Mouse (Mus musculus) limb, embryonic 10.5 days (tissue): ENCODE measurements around the gene Aadacl2. TPM values are rescaled to one million over a fixed set of nuclear protein-coding genes. Genes with fewer than 3 reads are reported as not detected.

Experiments
- DNase-seq: peaks from one replicate; pipeline ENCODE4 v3.0.0-alpha.2; 2017; ENCODE audit warnings: low spot score
- H3K27ac ChIP-seq: fragments of 300-500 bp; sonication (generic); 2 replicates; pipeline ENCODE4 v1.5.1; 2016; ENCODE audit warnings: mild to moderate bottlenecking
- H3K27me3 ChIP-seq: fragments of 300-500 bp; sonication (generic); 2 replicates; pipeline ENCODE4 v1.6.1; 2016; ENCODE audit warnings: low read depth, mild to moderate bottlenecking; ENCODE audit not compliant: poor library complexity, severe bottlenecking
- H3K36me3 ChIP-seq: fragments of 300-500 bp; sonication (generic); 2 replicates; pipeline ENCODE4 v1.6.1; 2016; ENCODE audit warnings: mild to moderate bottlenecking, moderate library complexity
- H3K4me1 ChIP-seq: fragments of 300-500 bp; sonication (generic); 2 replicates; pipeline ENCODE4 v1.6.1; 2016
- H3K4me3 ChIP-seq: fragments of 300-500 bp; sonication (generic); 2 replicates; pipeline ENCODE4 v1.5.1; 2016; ENCODE audit warnings: mild to moderate bottlenecking, moderate library complexity
- H3K9me3 ChIP-seq: fragments of 300-500 bp; sonication (generic); replicated peaks from 2 replicates; pipeline ENCODE4 v1.6.1; 2016; ENCODE audit warnings: mild to moderate bottlenecking
- WGBS: fragments of 180-500 bp; shearing (Covaris S2); methylation state at CpG from one replicate; pipeline ENCODE4 v1.1.7; 2016; 5-methylcytosine and 5-hydroxymethylcytosine counted together
- polyA plus RNA-seq: library from polyadenylated mRNA; unstranded; fragments of >200 nt; fragmentation: Nextera tagmentation; extraction: Ambion mirVana; gene quantifications from 2 replicates; pipeline ENCODE4 v1.2.1, GENCODE M21; 2016

The Aadacl2 gene
- not detected in 2 replicates for polyA plus RNA-seq

GRCm38 (mm10) chr3:60006443-60006842 is at the start of gene Aadacl2:
Gene Aadacl2 (plus strand): TSS chr3:60006743.
- no peaks in the 10 kb centered on the region for H3K9me3 ChIP-seq
- DNase-seq = no peak
- H3K27ac ChIP-seq = no peak within 1 kb of the TSS
- H3K27me3 ChIP-seq = no peaks in the 10 kb centered on the region
- H3K4me3 ChIP-seq = no peak within 1 kb of the TSS
- H3K4me1 ChIP-seq = no peaks in the 10 kb centered on the region
- H3K36me3 ChIP-seq = no peaks in the 10 kb centered on the region
- 78% methylated on average over 1 of the region's 1 CpGs for WGBS

- H3K4me3 ChIP-seq = no peak overlapping the region
- no peak for DNase-seq
- H3K27me3 ChIP-seq = no peaks in the 10 kb centered on the region
- H3K27ac ChIP-seq = no peak overlapping the region
- 91% methylated on average over 5 of the region's 5 CpGs for WGBS
- H3K36me3 ChIP-seq = no peaks in the 10 kb centered on the region
- H3K9me3 ChIP-seq = no peaks in the 10 kb centered on the region
- H3K4me1 ChIP-seq = no peaks in the 10 kb centered on the region
These were observed 35.7 kb upstream of the Aadacl2 start for GRCm38 (mm10) chr3:59970891-59971290.

DNA sequence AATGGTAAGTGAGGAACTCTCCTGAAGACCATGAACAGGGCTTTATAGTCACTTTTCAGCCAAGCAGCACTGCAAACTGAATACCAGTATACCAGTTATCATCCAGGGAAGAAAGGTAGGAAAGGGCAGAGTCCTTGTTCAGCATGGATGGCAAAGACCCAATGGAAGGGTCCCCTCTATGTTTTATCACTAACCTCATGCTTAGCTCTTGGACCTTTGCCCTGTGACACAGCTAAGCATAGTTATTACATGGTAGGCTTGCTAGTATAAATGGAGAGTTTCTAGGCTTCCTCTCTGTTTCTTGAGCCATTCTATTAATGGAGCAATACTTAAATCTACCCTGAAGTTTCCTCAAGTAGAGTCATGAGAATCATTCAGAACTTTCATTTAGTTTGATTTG is 32.0 kb upstream of the Aadacl2 start:
- no peak for DNase-seq

GRCm38 (mm10) chr3:60003622-60004021 is 2.9 kb upstream of the Aadacl2 start:
- no peak for DNase-seq
- Histone ChIP-seq H3K27me3 (no peaks in the 10 kb centered on the region), H3K27ac (no peak overlapping the region), H3K4me3 (no peak overlapping the region), H3K36me3 (no peaks in the 10 kb centered on the region), H3K4me1 (no peaks in the 10 kb centered on the region), H3K9me3 (no peaks in the 10 kb centered on the region)

More for the DNA sequence above, 32.0 kb upstream of the Aadacl2 start:
- Histone ChIP-seq H3K4me3 (no peak overlapping the region), H3K27ac (no peak overlapping the region), H3K4me1 (no peaks in the 10 kb centered on the region), H3K27me3 (no peaks in the 10 kb centered on the region), H3K36me3 (no peaks in the 10 kb centered on the region), H3K9me3 (no peaks in the 10 kb centered on the region)

DNA sequence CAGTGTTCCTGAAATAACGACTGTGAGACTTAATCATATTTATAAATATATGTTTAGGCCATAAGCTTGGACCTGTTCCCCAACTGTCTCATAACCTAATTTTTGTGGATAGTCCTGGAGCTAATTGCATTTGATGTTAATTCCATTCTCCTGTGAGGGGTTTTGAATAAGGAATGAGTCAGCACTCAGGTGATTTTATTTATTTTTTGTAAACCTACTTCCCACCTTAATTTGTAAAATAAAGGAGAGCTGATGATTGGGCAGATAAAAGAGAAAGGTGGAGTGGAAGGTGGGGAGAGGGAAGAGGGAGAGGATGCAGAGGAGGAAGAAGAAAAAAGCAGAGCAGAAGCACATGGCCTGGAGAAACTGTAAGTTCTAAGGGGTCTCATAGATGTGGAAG is 18.9 kb downstream of the Aadacl2 start, which contains the start of gene Aadac:
TSS of gene Aadac (plus strand) at position 301 of the 400 bp plus-strand sequence.
- no peaks in the 10 kb centered on the region for H3K27me3 ChIP-seq
- WGBS = 81% methylated on average over 1 of the region's 1 CpGs
- DNase-seq = no peak
- H3K4me3 ChIP-seq = no peak within 1 kb of the TSS
- no peaks in the 10 kb centered on the region for H3K9me3 ChIP-seq
- H3K27ac ChIP-seq = no peak within 1 kb of the TSS
- no peaks in the 10 kb centered on the region for H3K36me3 ChIP-seq
- no peaks in the 10 kb centered on the region for H3K4me1 ChIP-seq

DNA sequence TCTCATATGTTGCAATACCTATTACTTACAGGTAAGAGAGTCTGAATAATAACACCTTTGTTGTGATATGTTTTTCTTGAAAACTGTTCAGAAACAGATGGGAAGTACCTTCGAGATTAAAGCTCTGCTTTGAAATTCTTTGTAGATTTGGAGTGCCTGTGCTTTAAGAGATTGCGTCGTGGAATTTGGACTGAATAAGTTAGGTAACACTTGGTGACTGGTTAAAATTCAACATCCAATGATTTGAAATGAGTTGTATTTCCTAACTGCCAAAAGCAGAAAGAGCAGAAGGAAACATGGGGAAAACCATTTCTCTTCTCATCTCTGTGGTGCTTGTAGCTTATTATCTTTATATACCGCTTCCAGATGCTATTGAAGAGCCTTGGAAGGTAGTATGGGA is 25.0 kb downstream of the Aadacl2 start:
- Histone ChIP-seq H3K27me3 (no peaks in the 10 kb centered on the region), H3K4me3 (no peak overlapping the region), H3K9me3 (no peaks in the 10 kb centered on the region), H3K27ac (no peak overlapping the region), H3K36me3 (no peaks in the 10 kb centered on the region), H3K4me1 (no peaks in the 10 kb centered on the region)
- DNase-seq = no peak
- 92% methylated on average over 4 of the region's 4 CpGs for WGBS

GRCm38 (mm10) chr3:60046221-60046913 is 39.8 kb downstream of the Aadacl2 start:
- Histone ChIP-seq H3K9me3 (no peaks in the 10 kb centered on the region), H3K27me3 (no peaks in the 10 kb centered on the region), H3K36me3 (no peaks in the 10 kb centered on the region), H3K4me3 (no peak overlapping the region), H3K27ac (no peak overlapping the region), H3K4me1 (no peaks in the 10 kb centered on the region)
- no peak for DNase-seq
- WGBS = 82% methylated on average over 3 of the region's 3 CpGs

GRCm38 (mm10) chr3:60053231-60053927 is 46.8 kb downstream of the Aadacl2 start:
- DNase-seq = no peak
- Histone ChIP-seq H3K4me1 (no peaks in the 10 kb centered on the region), H3K4me3 (no peak overlapping the region), H3K9me3 (no peaks in the 10 kb centered on the region), H3K27ac (no peak overlapping the region), H3K36me3 (no peaks in the 10 kb centered on the region), H3K27me3 (no peaks in the 10 kb centered on the region)
- WGBS = 84% methylated on average over 3 of the region's 3 CpGs

- Histone ChIP-seq H3K27ac (no peak overlapping the region), H3K4me1 (no peaks in the 10 kb centered on the region), H3K27me3 (no peaks in the 10 kb centered on the region), H3K9me3 (no peaks in the 10 kb centered on the region), H3K36me3 (no peaks in the 10 kb centered on the region), H3K4me3 (no peak overlapping the region)
- WGBS = 97% methylated on average over 2 of the region's 2 CpGs
- DNase-seq = no peak
These were observed 47.4 kb downstream of the Aadacl2 start for GRCm38 (mm10) chr3:60053931-60054330.

DNA sequence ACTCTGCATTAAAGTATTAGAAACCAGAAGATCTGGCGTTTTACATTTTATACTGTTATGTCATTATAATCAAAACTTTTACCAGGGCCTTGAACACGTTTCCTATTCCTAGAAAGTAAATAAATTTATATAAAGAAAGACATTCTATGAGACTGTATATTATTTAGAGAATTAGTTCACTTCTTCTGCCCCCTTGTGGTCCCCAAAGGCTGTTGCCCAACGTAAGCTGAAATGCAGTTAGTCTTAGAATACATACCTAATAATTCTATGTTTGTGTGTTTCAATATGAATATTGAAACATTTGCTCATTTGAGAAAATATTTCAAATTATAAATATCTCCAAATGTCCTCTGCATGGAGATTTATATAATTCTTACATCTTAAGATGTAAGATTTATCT is 49.9 kb downstream of the Aadacl2 start:
- 33% methylated on average over 3 of the region's 3 CpGs for WGBS
- Histone ChIP-seq H3K27me3 (no peaks in the 10 kb centered on the region), H3K4me3 (no peak overlapping the region), H3K4me1 (no peaks in the 10 kb centered on the region), H3K36me3 (no peaks in the 10 kb centered on the region), H3K9me3 (no peaks in the 10 kb centered on the region), H3K27ac (no peak overlapping the region)
- no peak for DNase-seq

DNA sequence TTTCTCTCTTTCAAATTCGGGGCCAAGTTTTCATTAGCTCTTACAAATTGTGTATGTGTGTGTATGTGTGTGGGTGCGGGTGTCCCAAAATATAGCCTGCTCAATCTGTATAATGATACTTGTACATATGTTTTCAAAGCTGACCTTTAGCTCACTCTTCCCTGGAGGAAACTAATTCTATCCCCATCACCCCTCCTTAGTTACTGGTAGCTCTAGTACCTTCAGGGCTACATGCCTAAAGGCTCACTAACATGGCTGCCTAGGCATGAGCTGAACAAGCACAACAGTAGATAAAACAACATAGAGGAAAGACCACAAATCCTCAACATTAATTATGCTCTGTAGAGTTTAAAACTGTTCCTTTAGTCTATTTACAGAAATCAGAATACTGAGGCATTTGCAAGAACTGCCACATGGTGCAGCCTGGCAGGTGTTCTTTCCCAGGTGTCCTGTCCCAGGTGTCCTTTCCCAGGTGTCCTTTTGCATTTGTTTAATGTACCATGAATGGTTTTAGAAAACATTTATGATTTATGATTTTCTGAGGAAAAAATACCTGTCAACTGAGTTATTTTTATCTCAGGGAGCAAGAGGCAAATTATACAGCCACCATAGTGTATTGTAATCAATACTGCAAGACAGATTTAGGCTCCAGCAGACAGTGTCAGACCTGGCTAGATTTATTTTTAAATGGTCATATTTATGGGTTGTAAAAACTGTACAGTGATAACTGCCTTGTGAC is 50.7 kb downstream of the Aadacl2 start:
- Histone ChIP-seq H3K4me1 (no peaks in the 10 kb centered on the region), H3K27ac (no peak overlapping the region), H3K27me3 (no peaks in the 10 kb centered on the region), H3K9me3 (no peaks in the 10 kb centered on the region), H3K36me3 (no peaks in the 10 kb centered on the region), H3K4me3 (no peak overlapping the region)
- WGBS = 94% methylated on average over 2 of the region's 2 CpGs
- no peak for DNase-seq

- Histone ChIP-seq H3K27me3 (no peaks in the 10 kb centered on the region), H3K27ac (no peak overlapping the region), H3K4me3 (no peak overlapping the region), H3K36me3 (no peaks in the 10 kb centered on the region), H3K4me1 (no peaks in the 10 kb centered on the region), H3K9me3 (no peaks in the 10 kb centered on the region)
- DNase-seq = no peak
- 75% methylated on average over 1 of the region's 1 CpGs for WGBS
These were observed 51.2 kb downstream of the Aadacl2 start for GRCm38 (mm10) chr3:60057809-60058082.
